Mouse (Mus musculus) olfactory bulb, adult 2 months (tissue): ENCODE data around the gene Cradd. TPM values are rescaled to one million over a fixed set of nuclear protein-coding genes. Genes with fewer than 3 reads are reported as not detected.

Source experiments
- H3K27ac ChIP-seq: fragments of 200-500 bp; 2 replicates; pipeline ENCODE4 v1.5.1; 2012; ENCODE audit warnings: low read depth, low read length; ENCODE audit not compliant: insufficient read depth
- H3K4me1 ChIP-seq: fragments of 200-500 bp; 2 replicates; pipeline ENCODE4 v1.6.1; 2012; ENCODE audit warnings: low read length; ENCODE audit not compliant: control insufficient read depth, insufficient read depth
- H3K4me3 ChIP-seq: fragments of 200-500 bp; 2 replicates; pipeline ENCODE4 v1.5.1; 2012; ENCODE audit warnings: mild to moderate bottlenecking, low read depth, low read length, moderate library complexity; ENCODE audit not compliant: insufficient read depth
- CTCF ChIP-seq: fragments of 200-500 bp; IDR thresholded peaks from 2 replicates; pipeline ENCODE4 v1.5.1; 2012; ENCODE audit warnings: low read depth, mild to moderate bottlenecking, low read length, moderate library complexity; ENCODE audit not compliant: insufficient read depth
- POLR2A ChIP-seq: fragments of 200-500 bp; IDR thresholded peaks from 2 replicates; pipeline ENCODE4 v1.6.1; 2012; ENCODE audit warnings: mild to moderate bottlenecking, low read depth, low read length, moderate library complexity; ENCODE audit not compliant: insufficient read depth
- WGBS: fragments of 180-500 bp; shearing (Covaris S2); methylation state at CpG from one replicate; pipeline ENCODE4 v1.1.7; 2018; 5-methylcytosine and 5-hydroxymethylcytosine counted together
- polyA plus RNA-seq: library from polyadenylated mRNA; stranded (reverse); fragments of >200 nt; gene quantifications from 2 replicates; pipeline ENCODE4 v1.2.4, GENCODE M21; 2012; ENCODE audit warnings: low replicate concordance; ENCODE audit not compliant: missing spikeins, insufficient read depth, insufficient read length

The Cradd gene
- polyA plus RNA-seq, 1 experiment, result not detected

DNA sequence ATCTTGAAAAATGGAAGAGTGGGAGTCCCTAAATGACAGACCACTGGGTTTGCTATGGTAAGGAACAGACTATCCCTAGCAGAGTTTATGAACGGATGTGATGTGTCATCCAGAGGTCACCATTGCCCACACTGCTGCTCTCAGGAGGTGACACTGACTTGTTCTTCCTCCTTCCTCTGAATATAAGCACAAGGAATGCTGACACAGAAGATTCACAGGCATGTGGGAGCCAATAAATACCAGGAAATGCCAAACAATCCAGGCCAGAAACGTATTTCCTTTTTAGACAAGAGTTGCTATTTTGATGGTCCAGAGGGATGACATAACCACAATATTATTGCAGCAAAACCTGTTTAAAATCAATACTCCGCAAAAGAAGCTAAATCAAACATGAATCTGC lies 91.4 kb downstream of the Cradd start:
- WGBS, result 82% methylated on average over 3 of the region's 3 CpGs
- TF ChIP-seq POLR2A (no peak), CTCF (no peak)
- Histone ChIP-seq H3K4me3 (no peak overlapping the region), H3K4me1 (peaks cover 5% of the 10 kb centered on the region; the same call in 1 of the 2 replicates), H3K27ac (no peak overlapping the region)

DNA sequence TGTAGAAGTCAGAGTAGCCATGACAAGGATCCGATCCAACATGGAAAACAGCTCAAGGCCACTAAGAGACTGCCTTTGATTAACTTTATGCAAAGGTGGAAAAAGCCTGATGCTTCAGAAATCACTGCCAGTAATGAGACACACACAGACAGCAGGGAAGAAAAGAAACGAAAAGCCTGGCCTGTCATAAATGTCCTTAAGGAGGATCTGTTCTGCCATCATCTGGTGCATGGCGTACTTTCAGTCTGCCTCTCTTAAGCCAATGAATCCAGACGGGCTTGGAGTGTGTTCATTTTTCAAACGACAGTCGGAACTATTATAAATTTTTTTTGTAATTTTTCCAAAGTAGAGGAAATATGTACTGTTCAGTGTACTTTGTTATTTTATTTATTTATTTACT lies 95.7 kb downstream of the Cradd start:
- Histone ChIP-seq H3K4me3 (no peak overlapping the region), H3K4me1 (no peaks in the 10 kb centered on the region), H3K27ac (no peak overlapping the region)
- TF ChIP-seq CTCF (no peak), POLR2A (no peak)
- WGBS, result 82% methylated on average over 6 of the region's 6 CpGs

DNA sequence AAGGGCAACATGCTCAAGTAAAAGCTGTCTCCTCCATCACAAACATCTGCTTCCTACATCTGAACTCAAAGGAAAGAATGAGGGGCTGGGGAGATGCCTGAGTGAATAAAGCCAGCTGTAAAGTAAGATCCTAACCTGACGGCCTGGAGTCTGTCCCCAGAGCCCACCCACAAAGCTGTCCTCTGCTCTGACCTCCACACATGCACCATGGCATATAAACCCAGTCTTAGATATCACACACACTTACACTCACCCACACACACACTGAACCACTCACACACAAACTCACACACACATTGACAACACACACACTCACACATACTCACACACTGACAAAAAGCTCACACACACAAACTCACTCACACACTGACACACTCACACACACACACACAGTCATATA lies 96.3 kb downstream of the Cradd start:
- Histone ChIP-seq H3K4me3 (no peak overlapping the region), H3K4me1 (no peaks in the 10 kb centered on the region), H3K27ac (no peak overlapping the region)
- 96% methylated on average over 1 of the region's 1 CpGs for WGBS
- TF ChIP-seq POLR2A (no peak), CTCF (no peak)

DNA sequence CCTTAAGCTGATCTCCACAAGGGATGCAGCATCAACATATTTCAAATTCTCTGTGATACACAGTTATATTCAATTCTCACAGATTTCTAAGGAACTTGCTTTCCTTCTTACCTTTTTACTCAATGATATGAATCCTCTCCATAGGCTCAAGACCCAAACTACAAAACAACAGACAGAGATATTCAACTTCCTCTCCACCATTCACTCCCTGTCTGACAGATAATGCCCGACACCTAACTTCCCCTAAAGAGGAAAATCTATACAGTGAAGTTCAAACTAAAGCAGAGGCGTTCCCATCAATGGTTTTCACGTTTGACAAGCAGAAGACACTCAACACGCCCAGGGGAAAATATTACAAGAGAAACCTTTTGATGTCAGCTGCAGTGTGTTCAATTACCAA lies 97.2 kb downstream of the Cradd start:
- Histone ChIP-seq H3K4me3 (no peak overlapping the region), H3K4me1 (no peaks in the 10 kb centered on the region), H3K27ac (no peak overlapping the region)
- no peak for TF ChIP-seq CTCF
- TF ChIP-seq POLR2A, result no peak
- WGBS, result 91% methylated on average over 4 of the region's 4 CpGs

DNA sequence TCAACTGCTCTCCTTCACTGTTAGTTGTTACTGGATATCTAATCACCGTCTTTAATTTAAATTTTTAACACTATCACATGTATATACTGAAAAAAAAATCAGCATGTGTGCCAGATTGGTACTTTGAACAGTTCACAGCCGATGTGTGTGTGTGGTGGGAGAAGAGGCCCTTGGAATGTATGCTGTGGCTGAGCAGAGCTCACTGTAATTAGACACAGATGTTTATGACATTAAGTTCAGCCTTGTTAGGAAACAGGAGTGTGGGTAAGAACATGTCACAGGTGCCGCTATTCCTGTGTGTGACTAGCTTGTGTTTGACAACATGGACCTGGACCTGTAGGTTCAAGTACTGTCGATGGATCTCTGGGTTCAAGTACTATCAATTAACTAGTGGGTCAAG lies 98.9 kb downstream of the Cradd start:
- TF ChIP-seq POLR2A (no peak), CTCF (no peak)
- Histone ChIP-seq H3K4me3 (no peak overlapping the region), H3K27ac (no peak overlapping the region), H3K4me1 (no peaks in the 10 kb centered on the region)
- WGBS, result 94% methylated on average over 4 of the region's 4 CpGs

DNA sequence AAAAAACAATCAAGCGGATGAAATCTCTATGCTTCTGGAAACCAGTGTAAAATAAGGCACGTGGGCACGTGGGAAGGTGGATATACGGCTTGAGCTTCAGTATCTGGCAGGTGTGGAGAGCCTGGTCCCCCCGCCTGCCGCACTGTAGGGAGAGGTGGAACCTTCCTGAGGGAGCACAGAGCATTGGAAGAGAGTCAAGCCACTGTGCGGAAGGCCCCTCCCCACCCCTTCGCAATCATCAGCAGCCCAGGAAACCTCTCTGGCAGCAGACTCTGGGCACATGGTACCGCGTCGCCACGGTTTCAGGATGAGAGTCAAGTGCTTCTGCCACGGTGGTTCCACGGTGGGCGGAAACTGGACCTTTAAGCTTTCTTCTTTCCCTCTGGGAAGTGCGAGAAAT lies 100.7 kb downstream of the Cradd start:
- H3K4me1 ChIP-seq, result no peaks in the 10 kb centered on the region
- no peak overlapping the region for H3K27ac ChIP-seq
- H3K4me3 ChIP-seq, result no peak overlapping the region
- TF ChIP-seq CTCF (no peak), POLR2A (no peak)
- WGBS, result 78% methylated on average over 16 of the region's 16 CpGs

DNA sequence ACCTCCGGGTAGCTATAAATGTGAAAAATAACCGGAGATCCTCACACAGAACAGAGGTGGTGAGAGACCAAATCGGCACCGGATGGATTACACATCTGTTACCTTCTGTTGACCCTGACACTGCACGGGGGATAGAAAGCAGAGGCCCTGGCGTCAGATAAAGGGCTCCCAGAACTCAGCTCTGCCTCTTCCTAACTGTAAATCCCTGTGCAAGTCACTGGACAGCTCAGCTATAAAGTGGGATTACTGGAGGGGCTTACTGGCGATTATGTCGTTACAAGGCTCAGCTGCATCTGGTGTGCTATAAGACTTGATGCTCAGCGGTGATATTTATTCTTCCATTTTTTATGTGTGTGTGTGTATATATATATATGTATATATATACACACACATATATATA lies 102.0 kb downstream of the Cradd start:
- WGBS, result 91% methylated on average over 9 of the region's 9 CpGs
- TF ChIP-seq POLR2A (no peak), CTCF (no peak)
- Histone ChIP-seq H3K27ac (no peak overlapping the region), H3K4me1 (peaks cover 3% of the 10 kb centered on the region; the same call in 1 of the 2 replicates), H3K4me3 (no peak overlapping the region)

DNA sequence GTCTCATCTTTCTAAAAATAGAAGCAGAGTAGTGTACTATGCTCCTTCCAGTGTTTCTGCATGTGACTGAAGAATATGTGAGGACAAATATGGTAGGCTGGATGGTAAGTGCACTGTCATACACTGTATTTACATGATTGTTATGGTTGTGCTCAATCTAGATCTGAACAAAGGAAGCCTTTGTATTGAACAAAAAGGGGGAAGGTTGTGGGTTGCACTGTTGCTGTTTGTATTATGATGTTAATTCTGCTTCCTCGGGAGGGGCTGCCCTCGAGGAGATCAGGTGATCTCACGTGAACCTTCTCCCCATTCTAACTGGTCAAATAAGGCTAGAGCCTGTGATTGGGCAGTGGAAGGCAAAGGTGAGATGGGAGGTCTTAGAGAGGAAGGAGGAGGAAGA lies 103.4 kb downstream of the Cradd start:
- 54% methylated on average over 3 of the region's 3 CpGs for WGBS
- no peak for TF ChIP-seq CTCF
- no peak for TF ChIP-seq POLR2A
- no peak overlapping the region for H3K4me3 ChIP-seq
- no peak overlapping the region for H3K27ac ChIP-seq
- H3K4me1 ChIP-seq, result peaks cover 3% of the 10 kb centered on the region; the same call in 1 of the 2 replicates

DNA sequence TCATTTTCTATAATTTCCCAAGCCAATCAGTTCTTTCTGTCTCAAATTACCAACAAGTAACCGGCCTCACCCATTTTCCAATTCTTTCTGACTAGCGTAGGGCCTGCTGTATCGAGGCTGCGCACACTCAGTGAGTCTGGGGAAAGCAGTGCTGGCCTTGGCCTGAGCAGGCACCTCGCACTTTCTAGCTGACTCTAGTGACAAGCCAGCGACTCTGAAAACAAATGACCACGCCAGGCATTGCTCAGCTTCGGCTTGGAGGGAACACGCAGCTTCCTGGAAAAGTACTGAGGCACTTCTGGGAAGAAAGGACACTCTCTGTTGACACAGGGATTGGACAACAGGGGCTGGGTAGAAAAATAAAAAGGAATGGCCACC lies 105.3 kb downstream of the Cradd start:
- TF ChIP-seq POLR2A (no peak), CTCF (no peak)
- Histone ChIP-seq H3K27ac (no peak overlapping the region), H3K4me3 (no peak overlapping the region), H3K4me1 (peaks cover 3% of the 10 kb centered on the region; the same call in 1 of the 2 replicates)
- WGBS, result 86% methylated on average over 9 of the region's 9 CpGs
